Comparison of ENCODE assay signal across 15 mouse cellular contexts in genomic region chr9:40277671-40278070, GRCm38 (mm10). TPM values are rescaled to one million over a fixed set of nuclear protein-coding genes. Genes with fewer than 3 reads are reported as not detected.
"Had no signal": no experiment of that assay in that cellular context is flagged by ENCODE, and none has a peak within 500 bp of the region (broad histone marks: within the 10 kb centered on the region; RNA-seq: fewer than 3 reads in every experiment).

No protein-coding gene starts in this region.

- DNase-seq: retina, postnatal 1 day; right cerebral cortex, adult 18-20 months; right cerebral cortex, postnatal 14 days; right cerebral cortex, postnatal 25 days; right cerebral cortex, postnatal 4 days; spleen, adult 18-20 months; thymus, adult 18-20 months; thymus, adult 2 months; thymus, postnatal 14 days; thymus, postnatal 25 days; thymus, postnatal 36 days; thymus, postnatal 4 days had no signal

- H3K36me3 ChIP-seq: stomach, embryonic 15.5 days had no signal

- H3K9me3 ChIP-seq: neural tube, embryonic 15.5 days; stomach, embryonic 15.5 days had no signal

- H3K4me3 ChIP-seq: neural tube, embryonic 15.5 days; stomach, embryonic 15.5 days had no signal

- H3K4me1 ChIP-seq: stomach, embryonic 15.5 days had no signal

- H3K27me3 ChIP-seq: neural tube, embryonic 15.5 days; stomach, embryonic 15.5 days had no signal

RNA-seq across cellular contexts. Expression of gene Scn3b, which starts 8.7 kb away (rescaled TPM):
- total RNA-seq: neutrophil, adult 5-6 weeks had no signal
